Mouse (Mus musculus): ENCODE results near the gene Ubash3a. TPM values are rescaled to one million over a fixed set of nuclear protein-coding genes. Genes with fewer than 3 reads are reported as not detected.

The Ubash3a gene
- polyA plus RNA-seq, 1 experiment from 2014 or later = not detected

DNA sequence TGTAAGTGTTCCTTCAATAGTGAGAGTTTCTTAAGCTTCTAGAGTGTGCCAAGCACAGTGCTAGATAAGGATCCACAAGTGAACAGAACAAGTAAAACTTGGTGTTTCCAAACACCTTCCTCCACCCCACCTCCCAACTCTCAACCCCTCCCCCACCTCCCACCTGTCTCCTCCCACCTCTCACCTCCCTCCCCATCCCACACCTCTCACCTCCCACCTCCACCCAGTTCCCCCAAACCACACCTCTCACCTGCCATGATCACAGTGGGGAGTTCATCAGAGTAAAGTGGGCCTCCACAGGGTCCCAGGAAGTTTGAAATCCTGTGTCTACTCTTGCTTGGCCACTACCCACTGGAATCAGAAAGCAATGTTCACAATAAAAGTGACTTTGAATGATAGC lies 82.6 kb downstream of the Ubash3a start:
- Histone ChIP-seq H3K27ac (replicated peaks) (no peak overlapping the region), H3K4me1 (replicated peaks) (peaks cover 14% of the 10 kb centered on the region), H3K4me2 (no peak overlapping the region), H3K36me3 (no peaks in the 10 kb centered on the region), H3K4me3 (no peak overlapping the region), H3K27me3 (no peaks in the 10 kb centered on the region), H3K9ac (no peak overlapping the region), H3K9me3 (no peaks in the 10 kb centered on the region)
- ATAC-seq (ENCODE audit: low read depth) = no peak

DNA sequence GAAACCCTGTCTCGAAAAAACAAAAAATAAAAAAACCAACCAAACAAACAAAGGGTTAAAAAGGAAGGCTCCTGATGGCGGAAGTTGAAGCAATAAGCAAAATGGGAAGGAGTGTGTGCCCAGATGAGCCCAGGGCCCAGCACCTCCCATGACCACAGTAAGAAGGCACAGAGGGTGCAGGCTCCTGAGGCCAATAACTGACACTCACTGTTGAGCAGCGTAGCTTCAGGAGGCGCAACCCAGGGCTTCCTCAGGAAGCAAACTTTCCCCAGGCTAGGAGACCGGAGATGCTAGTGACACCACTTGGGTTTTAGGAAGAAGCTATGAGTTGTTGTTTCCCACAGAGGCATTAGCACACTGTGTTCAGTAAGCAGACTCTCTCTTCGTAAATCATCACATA lies 83.2 kb downstream of the Ubash3a start:
- Histone ChIP-seq H3K4me1 (replicated peaks) (peaks cover 20% of the 10 kb centered on the region), H3K4me2 (no peak overlapping the region), H3K27me3 (no peaks in the 10 kb centered on the region), H3K9me3 (no peaks in the 10 kb centered on the region), H3K9ac (no peak overlapping the region), H3K36me3 (no peaks in the 10 kb centered on the region), H3K4me3 (no peak overlapping the region), H3K27ac (replicated peaks) (0 out of 2 replicates have a peak overlapping the region, but pooled peaks have one; percentile 7)
- 62% methylated on average over 6 of the region's 6 CpGs for WGBS
- no peak for ATAC-seq (ENCODE audit: low read depth)

DNA sequence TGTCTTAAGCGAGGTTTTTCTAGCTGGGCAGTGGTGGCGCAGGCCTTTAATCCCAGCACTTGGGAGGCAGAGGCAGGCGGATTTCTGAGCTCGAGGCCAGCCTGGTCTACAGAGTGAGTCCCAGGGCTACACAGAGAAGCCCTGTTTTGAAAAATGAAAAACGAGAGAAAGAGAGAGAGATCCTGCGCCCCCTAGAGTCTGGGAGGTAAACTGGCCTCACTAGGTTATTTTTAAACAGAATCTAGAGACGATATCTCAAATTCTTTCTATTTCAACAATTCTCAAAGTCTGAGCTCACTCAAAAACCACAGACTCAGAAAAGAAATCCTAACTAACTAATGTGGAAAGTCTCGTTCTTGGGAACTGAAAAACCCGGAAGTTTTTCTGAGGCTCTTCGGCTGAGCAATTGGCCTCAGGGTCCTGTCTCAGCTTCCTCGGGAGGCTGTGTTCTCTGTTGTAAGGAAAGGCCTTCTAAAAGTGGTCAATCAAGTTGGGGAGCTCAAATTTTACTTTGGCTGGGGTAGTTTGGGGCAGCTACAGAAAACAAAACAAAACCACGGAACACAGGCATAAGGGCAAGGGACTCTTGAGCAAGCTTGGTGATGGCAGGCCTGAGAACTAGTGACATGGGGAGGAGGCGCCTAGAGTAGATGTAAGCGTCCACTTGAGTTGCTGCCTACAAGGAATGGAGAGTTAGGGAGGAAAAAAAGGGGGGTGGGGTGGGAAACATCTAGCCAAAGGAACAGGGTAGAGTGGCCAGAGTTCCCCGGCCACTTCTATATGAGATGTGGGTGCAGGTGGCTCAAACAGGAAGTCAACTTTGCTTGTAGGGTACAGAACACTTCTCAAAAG lies 86.9 kb downstream of the Ubash3a start:
- no peaks in the 10 kb centered on the region for H3K9me3 ChIP-seq
- H3K4me1 ChIP-seq (replicated peaks) = peaks cover 49% of the 10 kb centered on the region
- 88% methylated on average over 15 of the region's 15 CpGs for WGBS
- 0 out of 2 replicates have a peak overlapping the region, but pooled peaks have one; percentile 82 for H3K4me2 ChIP-seq
- no peak overlapping the region for H3K9ac ChIP-seq
- ATAC-seq (ENCODE audit: low read depth) = no peak
- no peaks in the 10 kb centered on the region for H3K36me3 ChIP-seq
- H3K27ac ChIP-seq (replicated peaks) = peak overlapping the region; percentile 84; the same call in 1 of the 2 replicates
- no peaks in the 10 kb centered on the region for H3K27me3 ChIP-seq
- 0 out of 2 replicates have a peak overlapping the region, but pooled peaks have one; percentile 52 for H3K4me3 ChIP-seq

DNA sequence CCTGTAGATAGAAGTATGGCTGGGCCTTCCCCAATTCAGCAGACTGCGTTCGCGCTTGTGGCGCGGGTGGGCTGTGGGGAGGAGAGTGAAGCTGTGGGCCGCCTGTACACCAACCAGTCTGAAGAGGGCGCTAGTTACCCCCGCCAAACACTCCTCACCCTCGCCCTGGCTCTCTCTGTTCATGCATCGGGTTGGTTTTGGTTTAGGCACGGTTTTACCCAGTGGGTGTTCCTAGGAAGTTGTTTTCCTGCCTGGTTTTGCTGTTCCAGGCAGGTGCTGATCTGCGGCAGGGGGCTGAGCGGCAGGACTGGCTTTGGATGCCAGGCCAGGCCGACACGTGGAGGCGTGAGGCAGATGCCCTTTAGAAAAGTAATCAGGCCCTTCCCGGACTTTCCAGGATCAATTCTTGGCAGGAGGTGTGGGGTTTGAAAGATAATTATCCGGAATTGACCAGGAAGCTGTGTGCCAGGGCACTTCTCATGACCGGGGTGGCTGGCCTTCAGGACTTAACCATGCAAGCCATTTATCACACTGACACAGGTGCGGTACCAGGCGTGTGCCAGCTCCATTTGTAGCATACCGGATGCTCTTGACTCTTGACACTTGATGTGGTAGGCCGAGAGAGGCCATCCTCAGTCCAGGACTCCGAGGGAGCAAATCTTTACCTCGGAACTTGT lies 87.7 kb downstream of the Ubash3a start:
- 21% methylated on average over 25 of the region's 25 CpGs for WGBS
- H3K27ac ChIP-seq (replicated peaks) = peak overlapping the region; percentile 84

DNA sequence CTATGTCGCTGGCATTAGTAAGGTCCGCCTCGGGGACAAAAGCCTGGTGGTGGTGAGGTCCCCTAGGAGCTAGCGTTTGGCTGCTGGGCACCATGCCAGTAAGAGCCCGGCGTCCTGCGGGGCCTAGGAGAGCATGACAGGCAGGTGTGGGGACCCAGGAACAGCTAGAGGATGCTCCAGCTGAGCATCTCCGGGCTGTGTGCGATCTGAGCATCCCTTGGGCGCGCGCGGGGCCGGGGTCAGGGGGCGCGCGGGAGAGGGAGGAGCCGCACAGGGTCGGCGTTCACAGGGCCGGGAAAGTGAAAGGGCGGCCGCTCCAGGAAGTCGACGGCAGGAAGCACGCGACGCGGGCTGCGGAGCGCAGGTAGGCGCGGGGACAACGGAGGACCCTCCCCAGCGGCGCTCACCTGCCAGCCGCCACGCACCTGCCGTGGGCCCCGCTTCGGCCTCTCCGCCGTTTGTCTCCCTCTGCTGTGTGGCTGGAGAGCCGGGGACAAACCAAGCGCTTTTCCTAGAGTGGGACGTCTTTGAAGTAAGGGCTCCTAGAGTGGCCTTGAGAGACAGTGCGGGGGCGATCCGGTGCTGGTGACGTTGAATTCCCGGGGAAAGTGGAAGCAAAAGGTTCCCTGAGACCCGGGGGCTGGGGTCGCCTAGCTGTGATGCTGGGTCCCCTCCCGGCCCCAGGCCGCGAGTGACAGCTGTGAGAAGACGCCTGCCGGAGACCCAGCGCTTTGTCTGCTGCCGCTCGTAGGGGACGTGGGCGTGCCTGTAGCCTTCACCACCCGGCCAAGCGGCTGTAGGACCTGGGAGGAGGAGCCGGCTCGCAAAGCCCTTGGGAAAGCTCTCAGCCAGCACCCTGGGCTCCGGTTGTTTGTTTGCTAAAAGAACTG lies 88.5 kb downstream of the Ubash3a start:
- under 1% methylated on average over 65 of the region's 68 CpGs for WGBS
- H3K27ac ChIP-seq (replicated peaks) = peak overlapping the region; percentile 84
- no peaks in the 10 kb centered on the region for H3K36me3 ChIP-seq
- H3K27me3 ChIP-seq = no peaks in the 10 kb centered on the region
- ATAC-seq (ENCODE audit: low read depth) = peak; percentile 85
- H3K9me3 ChIP-seq = no peaks in the 10 kb centered on the region
- peaks cover 45% of the 10 kb centered on the region for H3K4me1 ChIP-seq (replicated peaks)
- peak overlapping the region; percentile 82 for H3K9ac ChIP-seq
- H3K4me2 ChIP-seq = peak overlapping the region; percentile 82
- H3K4me3 ChIP-seq = peak overlapping the region; percentile 52

More for the DNA sequence above, 87.7 kb downstream of the Ubash3a start:
- peak; percentile 51; the same call in 1 of the 2 replicates for ATAC-seq (ENCODE audit: low read depth)
- Histone ChIP-seq H3K36me3 (no peaks in the 10 kb centered on the region), H3K27me3 (no peaks in the 10 kb centered on the region), H3K4me2 (peak overlapping the region; percentile 82), H3K4me1 (replicated peaks) (peaks cover 50% of the 10 kb centered on the region), H3K9ac (peak overlapping the region; percentile 82), H3K9me3 (no peaks in the 10 kb centered on the region), H3K4me3 (peak overlapping the region; percentile 52)

Other genes starting within 250 kb of the Ubash3a start
- 16.5 and 16.7 TPM in 2 replicates for gene Abcg1, start 150.2 kb upstream of the Ubash3a start, polyA plus RNA-seq (2015; fragmentation: Nextera tagmentation; extraction: Ambion mirVana)
- gene Tff3, start 78.2 kb upstream of the Ubash3a start, polyA plus RNA-seq (2015; fragmentation: Nextera tagmentation; extraction: Ambion mirVana) = 2.8 and 3.0 TPM in 2 replicates
- not detected in 2 replicates for gene Tff2, start 63.6 kb upstream of the Ubash3a start, polyA plus RNA-seq (2015; fragmentation: Nextera tagmentation; extraction: Ambion mirVana)
- not detected in 2 replicates for gene Tff1, start 42.6 kb upstream of the Ubash3a start, polyA plus RNA-seq (2015; fragmentation: Nextera tagmentation; extraction: Ambion mirVana)
- gene Tmprss3, start 8.9 kb upstream of the Ubash3a start, polyA plus RNA-seq (2015; fragmentation: Nextera tagmentation; extraction: Ambion mirVana) = not detected in 2 replicates
- 2.2 and 2.3 TPM in 2 replicates for gene Rsph1, start 69.5 kb downstream of the Ubash3a start, polyA plus RNA-seq (2015; fragmentation: Nextera tagmentation; extraction: Ambion mirVana)
- gene Slc37a1, start 78.9 kb downstream of the Ubash3a start, polyA plus RNA-seq (2015; fragmentation: Nextera tagmentation; extraction: Ambion mirVana) = 13.3 and 14.6 TPM in 2 replicates
- 34.7 and 35.1 TPM in 2 replicates for gene Pde9a, start 178.3 kb downstream of the Ubash3a start, polyA plus RNA-seq (2015; fragmentation: Nextera tagmentation; extraction: Ambion mirVana)

Data from neural tube, embryonic 13.5 days (tissue).